Mouse (Mus musculus) heart, postnatal 10 days (tissue): ENCODE measurements at regions not wholly inside any gene's neighbourhood (a gene's known extent, or its start where the extent isn't known, plus 50 kb on each side); places are given as distances from the start of the nearest gene placed in this dataset.
A peak's percentile ranks its signal among the peaks of the same experiment; 100 is the strongest.

Experiments
- DNase-seq, 2 experiments: peaks; one replicate each; pipeline ENCODE4 v3.0.0; 2021
- intact Hi-C: fragments of 180-260 bp; cut with DNase I; formaldehyde crosslinking; loops from one replicate; pipeline ENCODE4 v1.15.1; 2025

DNA sequence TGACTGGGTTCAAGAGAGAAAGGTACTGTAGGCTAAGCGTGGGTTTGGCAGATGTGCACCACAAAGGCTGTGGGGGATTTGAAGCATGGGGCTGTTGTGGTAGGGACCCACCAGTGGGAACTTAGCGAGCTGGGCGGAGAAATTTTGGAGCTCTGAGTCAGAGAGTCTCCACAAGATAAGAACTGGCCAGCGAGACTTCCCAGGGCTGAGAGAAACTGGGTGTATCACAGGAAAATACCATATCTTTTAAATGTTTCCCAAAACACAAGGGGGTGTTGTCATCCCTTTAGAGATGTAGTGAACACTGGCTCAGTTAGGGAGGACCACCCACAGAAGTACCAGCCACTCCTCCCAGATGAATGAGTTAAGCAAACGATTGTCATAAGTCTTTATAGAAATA lies 107.3 kb upstream of the Arid2 start:
- DNase-seq = peak in 1 of 2 experiments; percentile 33
- intact Hi-C loops = no loop called here

GRCm38 (mm10) chr15:96180977-96181376 lies 106.3 kb upstream of the Arid2 start:
- intact Hi-C loops = no loop called here
- DNase-seq = no peak

DNA sequence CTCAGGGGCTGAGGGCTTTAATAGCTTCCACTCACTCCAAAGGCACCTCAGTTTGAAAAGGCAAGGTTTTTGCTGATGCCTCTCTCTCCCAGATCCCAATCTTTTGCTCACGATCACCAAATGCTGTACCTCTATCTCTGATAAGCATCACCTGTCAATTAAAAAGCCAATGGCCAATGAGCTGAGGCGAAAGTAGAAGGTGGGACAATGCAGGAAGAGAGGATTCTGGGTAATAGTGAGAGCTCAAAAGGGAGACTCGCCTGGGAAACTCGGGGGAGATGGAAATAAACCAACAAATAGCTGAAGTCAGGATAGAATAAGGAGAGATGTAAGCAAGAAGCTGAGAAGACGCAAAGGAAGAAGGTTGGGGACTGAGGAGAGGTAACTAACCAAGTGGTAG lies 105.0 kb upstream of the Arid2 start:
- no peak for DNase-seq
- intact Hi-C loops = no loop called here

GRCm38 (mm10) chr15:96183069-96183468 lies 104.2 kb upstream of the Arid2 start:
- intact Hi-C loops = no loop called here
- no peak for DNase-seq

DNA sequence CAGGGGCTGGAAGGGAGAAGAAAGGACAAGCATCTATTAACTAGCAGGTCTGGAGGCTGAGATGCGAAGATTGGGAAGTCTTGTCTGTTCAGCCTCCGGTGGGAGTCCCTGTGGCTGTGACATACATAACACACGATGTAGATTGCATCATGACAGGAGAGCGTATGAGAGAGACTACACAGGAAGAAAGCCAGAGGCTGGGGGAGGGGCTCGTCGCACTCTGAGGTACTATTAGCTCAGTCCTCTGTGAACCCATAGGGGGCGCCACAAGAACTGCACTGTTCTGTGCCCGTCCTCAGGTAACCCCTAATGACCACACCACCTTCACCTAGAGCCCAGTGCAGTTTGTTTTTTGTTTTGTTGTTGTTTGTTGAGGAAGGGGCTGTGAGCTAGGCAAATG lies 102.7 kb upstream of the Arid2 start:
- intact Hi-C loops = loop anchor here (2.0 kb wide), 1 partner anchor 98 kb away; no protein-coding TSS in a partner anchor
- DNase-seq = peak; percentile 50 to 66

- intact Hi-C loops = loop anchor here (2.0 kb wide), 1 partner anchor 97 kb away; no protein-coding TSS in a partner anchor
- DNase-seq = peak; percentile 67 to 69
Observed at GRCm38 (mm10) chr15:96185429-96185828, 101.9 kb upstream of the Arid2 start.

GRCm38 (mm10) chr15:96185901-96186300 lies 101.4 kb upstream of the Arid2 start:
- intact Hi-C loops = loop anchor here (2.0 kb wide), 1 partner anchor 97 kb away; no protein-coding TSS in a partner anchor
- DNase-seq = peak in 1 of 2 experiments; percentile 44

DNA sequence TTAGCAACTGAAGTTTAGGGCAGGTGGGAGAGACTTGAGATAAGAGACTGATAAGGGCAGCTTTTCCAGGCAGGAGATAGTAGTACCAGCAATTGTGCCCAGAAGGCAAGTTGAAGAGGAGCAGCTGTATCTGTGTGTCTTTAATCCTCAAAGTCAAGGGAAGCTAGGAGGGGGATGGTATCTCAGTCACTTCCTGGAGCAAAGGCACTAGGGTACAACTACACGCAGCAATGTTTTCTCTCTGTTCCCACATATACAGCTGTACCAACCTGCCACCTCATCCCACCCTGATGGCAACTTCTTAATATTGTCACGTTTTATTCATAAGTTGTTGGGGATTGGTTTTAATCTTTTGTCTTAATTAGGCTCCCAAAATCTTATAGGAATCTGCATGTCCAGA lies 97.8 kb upstream of the Arid2 start:
- intact Hi-C loops = no loop called here
- DNase-seq = no peak

DNA sequence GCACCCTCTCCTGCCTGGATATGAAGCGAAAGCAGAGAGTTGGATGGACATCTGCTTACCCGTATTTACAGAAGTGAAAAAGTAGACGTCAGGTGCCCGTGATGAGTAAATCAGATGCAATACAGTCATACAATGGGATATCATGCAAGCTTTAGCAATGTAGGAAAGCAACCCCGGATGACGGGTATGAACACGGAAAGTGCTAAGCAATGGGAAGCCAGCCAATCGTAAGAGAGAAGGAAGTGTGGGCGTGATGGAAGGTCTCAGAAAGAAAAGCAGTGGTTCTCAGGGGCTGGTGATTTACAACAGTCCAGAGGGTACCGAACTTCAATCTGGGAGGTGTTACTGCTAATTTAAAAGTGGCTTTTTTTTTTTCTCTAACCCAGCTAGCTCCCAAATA lies 89.9 kb upstream of the Arid2 start:
- intact Hi-C loops = no loop called here
- DNase-seq = no peak

DNA sequence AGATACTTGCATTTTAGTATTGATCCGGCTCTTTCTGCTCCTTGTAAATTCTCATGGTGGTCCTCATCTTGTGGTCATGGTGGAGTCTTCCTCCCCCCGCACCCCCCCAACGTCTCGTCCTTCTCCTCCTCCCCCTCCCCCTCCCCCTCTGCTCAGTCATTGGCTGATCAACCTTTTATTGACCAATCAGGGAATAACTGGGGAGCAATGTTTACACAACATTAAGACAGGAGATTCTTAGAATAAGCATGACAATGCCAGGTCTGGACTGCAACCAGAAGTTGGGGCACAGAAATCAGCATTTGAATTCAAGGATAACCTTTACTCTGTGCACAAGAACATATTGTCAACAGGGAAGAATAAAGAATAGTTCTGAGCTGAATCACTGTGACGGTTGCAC lies 89.4 kb upstream of the Arid2 start:
- DNase-seq = no peak
- intact Hi-C loops = no loop called here

- DNase-seq = no peak
- intact Hi-C loops = no loop called here
Observed at GRCm38 (mm10) chr15:96201273-96201672, 86.0 kb upstream of the Arid2 start.

DNA sequence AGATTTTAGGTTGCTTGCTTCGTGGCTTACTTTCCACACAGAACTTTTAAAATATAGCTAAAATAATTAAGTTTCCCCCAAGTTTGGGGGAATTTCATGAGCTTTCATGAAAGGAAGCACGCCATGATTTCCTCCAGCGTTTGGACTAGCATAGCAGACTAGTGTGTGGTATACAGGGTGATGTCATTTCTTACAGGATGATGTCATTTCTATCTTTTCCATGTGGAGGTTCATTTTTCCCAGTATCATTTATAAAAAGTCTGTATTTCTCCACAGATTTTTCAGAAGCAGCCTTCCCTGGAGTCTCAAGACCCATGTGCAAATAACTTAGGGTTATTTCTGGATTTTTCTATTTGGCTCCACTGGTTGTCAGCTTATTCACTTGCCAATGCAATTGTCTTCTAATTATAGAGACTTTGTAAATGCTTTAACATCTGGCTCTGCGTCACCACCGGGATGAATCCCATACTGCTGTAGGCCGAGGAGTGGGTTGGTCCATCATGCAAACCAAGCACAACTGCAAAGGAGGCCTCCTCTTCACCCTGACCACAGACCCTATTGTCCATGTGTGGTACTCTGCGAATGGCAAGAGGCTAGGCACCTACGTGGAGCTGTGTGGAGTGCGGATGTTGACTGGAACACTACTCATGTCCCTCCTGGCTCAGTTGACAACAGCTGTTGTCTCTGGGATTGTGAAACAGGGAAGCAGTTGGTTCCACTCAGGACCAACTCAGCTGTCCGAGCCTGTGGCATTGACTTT lies 85.4 kb upstream of the Arid2 start:
- DNase-seq = peak; percentile 53 to 57
- intact Hi-C loops = no loop called here

- intact Hi-C loops = no loop called here
- DNase-seq = no peak
Observed at GRCm38 (mm10) chr15:96204187-96204586, 83.1 kb upstream of the Arid2 start.

DNA sequence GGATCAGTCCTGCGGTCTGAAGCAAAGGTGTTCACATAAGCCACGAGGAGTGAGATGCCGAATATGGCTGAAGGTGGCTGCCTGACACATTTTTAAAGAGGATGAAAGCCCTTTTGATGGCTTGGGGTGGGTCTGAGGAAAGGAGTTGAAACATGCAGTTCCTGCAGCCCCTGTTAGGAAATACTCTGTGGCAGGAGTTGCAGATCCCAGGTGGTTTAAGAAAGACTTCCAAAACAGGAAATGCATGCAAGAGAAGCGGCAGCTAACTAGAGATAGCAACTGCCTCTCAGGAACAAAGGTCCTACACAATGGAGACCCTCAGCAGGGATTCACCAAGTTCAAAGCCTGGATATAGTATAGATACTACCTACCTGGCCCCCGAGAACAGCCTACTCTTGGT lies 82.7 kb upstream of the Arid2 start:
- intact Hi-C loops = no loop called here
- no peak for DNase-seq

DNA sequence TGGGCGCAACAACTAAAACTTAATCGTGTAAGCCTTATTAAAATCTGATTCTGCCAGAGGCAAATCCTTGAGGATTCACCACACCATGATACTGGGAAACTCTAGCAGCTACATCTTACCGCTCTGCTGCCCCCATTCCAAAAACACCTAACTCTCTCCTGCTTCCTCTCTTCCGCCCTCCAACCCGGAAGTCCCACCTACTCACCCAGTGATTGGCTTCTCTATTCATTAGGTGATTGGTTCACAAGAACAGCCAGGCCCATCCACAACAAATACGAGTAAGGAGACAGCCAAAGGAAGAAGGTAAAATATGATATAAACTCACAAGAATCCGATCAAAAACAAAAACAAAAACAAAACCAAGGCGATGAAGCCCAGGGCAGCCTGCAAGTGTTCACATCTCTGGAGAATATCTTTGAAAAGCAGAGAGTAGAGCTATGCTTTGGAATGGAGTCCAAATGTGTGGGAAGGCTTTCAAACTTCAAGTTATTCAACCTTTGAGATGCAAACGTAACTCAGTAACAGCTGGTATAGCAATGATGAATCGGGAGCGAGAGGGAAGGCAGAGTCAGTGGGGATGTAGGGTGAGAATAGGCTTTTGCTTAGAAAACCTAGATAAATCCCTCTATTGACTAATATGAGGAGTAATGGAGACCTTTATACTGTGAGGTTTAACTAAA lies 76.5 kb upstream of the Arid2 start:
- DNase-seq = peak in 1 of 2 experiments; percentile 4
- intact Hi-C loops = no loop called here

DNA sequence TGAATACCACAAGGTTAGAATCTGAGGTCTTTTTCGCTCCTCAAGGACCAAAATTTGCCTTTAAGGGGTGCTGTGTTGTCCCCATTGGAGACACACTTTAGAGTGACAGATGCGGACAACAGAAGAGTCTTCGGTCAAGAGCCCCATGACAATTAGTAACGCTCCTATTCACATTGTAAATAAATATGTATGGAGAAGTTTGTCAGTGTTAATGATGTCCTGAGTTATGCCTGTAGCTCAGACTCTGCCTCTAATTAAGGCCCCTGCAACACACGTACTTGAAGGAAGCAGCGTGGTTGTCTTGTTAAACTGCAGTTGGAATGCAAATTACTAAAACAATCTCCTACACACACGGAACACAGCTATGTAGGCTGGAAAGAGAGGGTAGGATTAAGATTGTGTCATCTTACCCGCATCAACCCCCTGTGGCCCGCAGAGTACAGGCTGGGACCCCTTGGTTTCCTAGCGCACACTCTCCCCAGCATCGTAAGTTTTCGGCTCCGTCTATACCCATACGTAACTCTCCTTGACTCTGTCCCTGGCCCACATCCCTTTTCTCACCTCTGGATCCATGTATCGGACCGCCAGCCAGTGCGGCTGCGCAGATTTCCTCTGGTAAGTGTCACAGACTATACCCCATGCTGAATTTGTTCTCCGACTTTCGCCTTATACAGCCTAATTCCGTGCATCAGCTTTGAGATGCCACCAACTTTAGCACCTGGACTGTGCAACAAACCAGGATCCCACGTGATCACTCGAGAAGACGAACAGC lies 73.6 kb upstream of the Arid2 start:
- intact Hi-C loops = no loop called here
- no peak for DNase-seq

- intact Hi-C loops = no loop called here
- DNase-seq = no peak
Observed at GRCm38 (mm10) chr15:96217896-96218295, 69.4 kb upstream of the Arid2 start.

GRCm38 (mm10) chr15:96219746-96220145 lies 67.6 kb upstream of the Arid2 start:
- DNase-seq = peak in 1 of 2 experiments; percentile 5
- intact Hi-C loops = no loop called here

- intact Hi-C loops = no loop called here
- DNase-seq = no peak
Observed at GRCm38 (mm10) chr15:96231969-96232368, 55.3 kb upstream of the Arid2 start.

DNA sequence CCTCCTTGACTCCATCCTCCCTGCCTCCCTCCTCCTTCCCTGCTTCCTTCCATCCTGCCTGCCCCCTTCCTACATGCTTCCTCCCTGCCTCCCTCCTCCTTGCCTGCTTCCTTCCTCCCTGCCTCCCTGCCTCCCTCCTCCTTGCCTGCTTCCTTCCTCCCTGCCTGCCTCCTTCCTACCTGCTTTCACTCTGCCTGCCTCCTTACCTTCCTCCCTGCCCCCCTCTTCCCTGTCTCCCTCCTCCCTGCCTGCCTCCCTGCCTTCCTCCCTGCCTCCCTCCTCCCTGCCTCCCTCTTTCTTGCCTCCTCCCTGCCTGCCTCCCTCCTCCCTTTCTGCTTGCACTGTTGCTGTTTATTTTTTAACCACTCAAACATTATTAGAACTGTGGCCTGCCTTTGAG lies 54.2 kb upstream of the Arid2 start:
- intact Hi-C loops = no loop called here
- DNase-seq = no peak

- intact Hi-C loops = no loop called here
Observed at GRCm38 (mm10) chr15:96234783-96235182, 52.5 kb upstream of the Arid2 start.

More at GRCm38 (mm10) chr15:96234783-96235182, 52.5 kb upstream of the Arid2 start:
- DNase-seq = no peak
